Mouse (Mus musculus): ENCODE results near the gene Ncoa1.

GRCm38 (mm10) chr12:4295281-4295680 is 181.7 kb downstream of the Ncoa1 start:
- no peak for TF ChIP-seq CTCF (IDR thresholded peaks at IDR 0.05; ENCODE audit: low read depth)
- no peak for TF ChIP-seq EP300 (IDR thresholded peaks at IDR 0.05; ENCODE audit: low read depth)

Measured in liver, embryonic 14.5 days (tissue).